Mouse (Mus musculus) mesoderm, embryonic 11.5 days (tissue): ENCODE data around the gene Cenpx.

Experiments used
- DNase-seq: peaks from one replicate; pipeline ENCODE4 v3.0.0-alpha.2; 2012; ENCODE audit warnings: low read depth, low spot score

The Cenpx gene

GRCm38 (mm10) chr11:120661076-120661460, 52.5 kb downstream of the Cenpx start, which contains the start of gene Notum:
TSS of gene Notum (minus strand) at chr11:120661175.
- no peak for DNase-seq
